Mouse (Mus musculus): ENCODE measurements around the gene Gbp7. TPM values are rescaled to one million over a fixed set of nuclear protein-coding genes. Genes with fewer than 3 reads are reported as not detected.

The Gbp7 gene
- total and polyA plus RNA-seq, 3 experiments: 2.5 to 8.1 (median 2.7) TPM

DNA sequence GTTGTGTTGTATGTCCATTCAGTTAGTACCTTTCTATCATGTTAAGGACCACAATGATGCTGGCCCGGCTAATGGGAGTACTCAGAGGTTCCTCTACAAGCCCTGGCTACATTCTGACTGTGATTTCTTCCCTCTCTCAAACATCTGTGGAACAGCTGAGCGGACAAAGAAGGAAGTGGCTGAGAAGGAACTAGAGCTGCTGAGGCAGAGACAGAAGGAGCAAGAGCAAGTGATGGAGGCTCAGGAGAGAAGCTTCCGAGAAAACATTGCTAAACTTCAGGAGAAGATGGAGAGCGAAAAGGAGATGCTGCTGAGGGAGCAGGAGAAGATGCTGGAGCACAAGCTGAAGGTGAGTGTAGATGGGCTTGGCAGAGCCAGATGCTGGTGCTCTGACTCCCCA lies 40.6 kb downstream of the Gbp7 start:
- no peaks in the 10 kb centered on the region; a peak in 1 of 4 replicates for H3K4me1 ChIP-seq (ENCODE audit: control insufficient read depth in 1 of 2, insufficient read depth in 2 of 2)
- in situ Hi-C loops (cut with MboI; ENCODE audit: low pct_ligation_motif_present, low pct_unique_long_range_greater_than_20kb, low sequenced_read_pairs): no loop called here
- H3K27ac ChIP-seq (ENCODE audit: insufficient read depth, low read depth): no peak overlapping the region
- H3K4me2 ChIP-seq (ENCODE audit: insufficient read depth, low read depth, poor library complexity, severe bottlenecking): no peak overlapping the region
- peaks cover 58 to 87% of the 10 kb centered on the region in 2 experiments for H3K36me3 ChIP-seq (replicated peaks in 1 of 2; ENCODE audit: control insufficient read depth in 1 of 2, insufficient read depth in 1 of 2, low read length in 1 of 2)
- dilution Hi-C loops (cut with MboI; ENCODE audit: extremely low pct_ligation_motif_present, extremely low pct_unique_long_range_greater_than_20kb, low sequenced_read_pairs): no loop called here
- DNase-seq (ENCODE audit: extremely low read depth): no peak
- TF ChIP-seq BHLHE40 (IDR thresholded peaks at IDR 0.05; ENCODE audit: low read depth, low read length): no peak
- no peak for TF ChIP-seq NELFE (IDR thresholded peaks at IDR 0.05; ENCODE audit: low read depth, low read length)
- TF ChIP-seq ZC3H11A (IDR thresholded peaks at IDR 0.05; ENCODE audit: low read depth, low read length): no peak
- TF ChIP-seq HCFC1 (IDR thresholded peaks at IDR 0.05; ENCODE audit: low read depth, low read length): no peak
- no peak for TF ChIP-seq USF2 (conservative IDR thresholded peaks at IDR 0.05; ENCODE audit: low read depth, low read length)
- TF ChIP-seq E2F4 (IDR thresholded peaks at IDR 0.05; ENCODE audit: insufficient replicate concordance, low read depth, low read length): no peak
- TF ChIP-seq UBTF (IDR thresholded peaks at IDR 0.05; ENCODE audit: low read depth, low read length): no peak
- no peak for TF ChIP-seq USF1 (IDR thresholded peaks at IDR 0.05; ENCODE audit: low read depth, low read length)
- no peak for TF ChIP-seq MAFK (IDR thresholded peaks at IDR 0.05; ENCODE audit: insufficient replicate concordance, low read length)
- no peak for TF ChIP-seq EP300 (IDR thresholded peaks at IDR 0.05; ENCODE audit: low read length)
- TF ChIP-seq RCOR1 (conservative IDR thresholded peaks at IDR 0.05; ENCODE audit: low read depth, low read length): no peak
- no peak for TF ChIP-seq RAD21 (IDR thresholded peaks at IDR 0.05; ENCODE audit: low read depth, low read length)
- TF ChIP-seq MYC (IDR thresholded peaks at IDR 0.05; ENCODE audit: low read depth, low read length): no peak
- TF ChIP-seq SMC3 (IDR thresholded peaks at IDR 0.05; ENCODE audit: low read depth, low read length): no peak
- no peak for TF ChIP-seq ELF1 (IDR thresholded peaks at IDR 0.05; ENCODE audit: low read depth, low read length)
- TF ChIP-seq MEF2A (IDR thresholded peaks at IDR 0.05; ENCODE audit: borderline replicate concordance, low read depth, low read length): no peak
- TF ChIP-seq POLR2AphosphoS2 (IDR thresholded peaks at IDR 0.05; ENCODE audit: low read depth, low read length): no peak
- TF ChIP-seq ZKSCAN1 (IDR thresholded peaks at IDR 0.05; ENCODE audit: borderline replicate concordance, low read depth, low read length): no peak
- H3K79me2 ChIP-seq (replicated peaks; ENCODE audit: control insufficient read depth, extremely low read depth, insufficient read depth, poor library complexity, severe bottlenecking): no peaks in the 10 kb centered on the region
- no peaks in the 10 kb centered on the region for H3K9me3 ChIP-seq (replicated peaks; ENCODE audit: low read length)
- no peak overlapping the region for H3K4me3 ChIP-seq (replicated peaks in 1 of 3; ENCODE audit: low read depth in 2 of 3, low read length in 2 of 3, poor library complexity in 1 of 3)
- H3K27me3 ChIP-seq (replicated peaks): no peaks in the 10 kb centered on the region
- no peak overlapping the region for H3K9ac ChIP-seq (ENCODE audit: insufficient read depth, low read depth)

DNA sequence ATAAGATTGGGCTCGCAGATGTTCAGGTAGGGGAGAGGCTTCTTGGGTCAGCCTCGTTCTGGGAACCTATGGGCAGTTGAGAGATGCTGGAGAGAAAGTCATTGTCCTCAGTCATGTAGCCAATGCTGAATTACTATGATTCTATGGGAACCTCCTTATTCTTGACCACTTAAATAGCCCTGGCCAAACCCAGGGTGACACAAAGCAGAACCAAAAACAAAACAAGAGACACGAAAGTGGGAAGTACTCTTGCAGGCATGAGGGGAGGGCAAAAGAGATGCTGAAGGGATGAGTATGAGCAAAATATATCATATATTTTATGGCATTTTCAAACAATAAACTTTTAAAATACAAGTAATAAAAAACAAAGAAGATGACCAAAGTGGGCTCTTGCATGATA lies 47.0 kb downstream of the Gbp7 start:
- Histone ChIP-seq H3K27me3 (replicated peaks) (no peaks in the 10 kb centered on the region), H3K9me3 (replicated peaks; ENCODE audit: low read length) (no peaks in the 10 kb centered on the region), H3K79me2 (replicated peaks; ENCODE audit: control insufficient read depth, extremely low read depth, insufficient read depth, poor library complexity, severe bottlenecking) (no peaks in the 10 kb centered on the region), H3K4me1 (ENCODE audit: control insufficient read depth in 1 of 2, insufficient read depth in 2 of 2) (peaks cover 8 to 16% of the 10 kb centered on the region in 2 experiments), H3K36me3 (replicated peaks in 1 of 2; ENCODE audit: control insufficient read depth in 1 of 2, insufficient read depth in 1 of 2, low read length in 1 of 2) (peaks cover 9 to 27% of the 10 kb centered on the region in 2 experiments), H3K4me2 (ENCODE audit: insufficient read depth, low read depth, poor library complexity, severe bottlenecking) (peak overlapping the region; percentile 13; the same call in 1 of the 2 replicates), H3K27ac (ENCODE audit: insufficient read depth, low read depth) (no peak overlapping the region), H3K4me3 (replicated peaks in 1 of 3; ENCODE audit: low read depth in 2 of 3, low read length in 2 of 3, poor library complexity in 1 of 3) (no peak overlapping the region), H3K9ac (ENCODE audit: insufficient read depth, low read depth) (no peak overlapping the region)
- TF ChIP-seq HCFC1 (IDR thresholded peaks at IDR 0.05; ENCODE audit: low read depth, low read length) (no peak), IRF4 (IDR thresholded peaks at IDR 0.05; ENCODE audit: low read depth, low read length) (peak; percentile 72), POLR2AphosphoS2 (IDR thresholded peaks at IDR 0.05; ENCODE audit: low read depth, low read length) (no peak), SIN3A (IDR thresholded peaks at IDR 0.05; ENCODE audit: low read length) (no peak), MAZ (IDR thresholded peaks at IDR 0.05; ENCODE audit: low read depth, low read length) (no peak), CHD2 (IDR thresholded peaks at IDR 0.05; ENCODE audit: low read length) (no peak)
- no peak for DNase-seq (ENCODE audit: extremely low read depth)
- in situ Hi-C loops (cut with MboI; ENCODE audit: low pct_ligation_motif_present, low pct_unique_long_range_greater_than_20kb, low sequenced_read_pairs): no loop called here
- dilution Hi-C loops (cut with MboI; ENCODE audit: extremely low pct_ligation_motif_present, extremely low pct_unique_long_range_greater_than_20kb, low sequenced_read_pairs): no loop called here
